Mouse (Mus musculus) brain, embryonic 14.5 days (tissue): ENCODE results near the gene Osbpl10.

Source experiments
- CTCF ChIP-seq: fragments of 200-500 bp; IDR thresholded peaks from 2 replicates; pipeline ENCODE4 v1.5.1; 2012; ENCODE audit warnings: inconsistent platforms, mild to moderate bottlenecking, moderate library complexity, borderline replicate concordance; ENCODE audit not compliant: insufficient read depth, insufficient read length; ENCODE audit errors: extremely low read depth
- POLR2A ChIP-seq: fragments of 200-500 bp; IDR thresholded peaks from 2 replicates; pipeline ENCODE4 v1.6.1; 2012; ENCODE audit warnings: mild to moderate bottlenecking, inconsistent platforms, borderline replicate concordance; ENCODE audit not compliant: poor library complexity, insufficient read depth, insufficient read length, severe bottlenecking; ENCODE audit errors: extremely low read depth

DNA sequence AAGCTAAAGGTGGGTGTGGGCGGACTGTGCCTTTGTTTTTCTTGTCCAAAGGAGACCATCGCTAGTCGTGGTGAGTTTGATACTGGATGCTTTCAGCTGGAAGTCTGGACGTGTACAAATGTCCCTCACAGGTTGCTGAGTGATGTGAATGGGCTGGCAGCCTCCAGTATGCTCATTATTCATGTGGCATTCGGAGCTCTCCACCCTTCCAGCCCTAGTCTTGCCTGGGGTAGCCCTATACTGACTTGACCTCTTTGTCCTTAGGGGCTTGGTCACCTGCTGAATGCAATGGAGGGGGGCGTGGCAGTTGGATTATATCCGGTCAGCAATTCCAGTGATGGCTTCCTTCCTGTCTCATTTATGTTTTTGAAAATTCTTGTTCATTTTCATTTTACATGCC lies 56.4 kb downstream of the Osbpl10 start:
- TF ChIP-seq CTCF (no peak), POLR2A (no peak)
